Mouse (Mus musculus) urinary bladder, postnatal 36 days (tissue): ENCODE measurements around the gene Dhx36.

ENCODE experiments used
- DNase-seq, 2 experiments: peaks; one replicate each; pipeline ENCODE4 v3.0.0; 2022; ENCODE audit warnings: low spot score in 2 of 2, mixed read lengths in 1 of 2

The Dhx36 gene

GRCm38 (mm10) chr3:62433675-62434074 lies 73.1 kb downstream of the Dhx36 start:
- DNase-seq: no peak

- DNase-seq: no peak
Observed at GRCm38 (mm10) chr3:62418387-62419138, 88.2 kb downstream of the Dhx36 start.
